Mouse (Mus musculus) mature B cell (primary cell): ENCODE results near the gene Krtap4-1.

ENCODE experiments used
- in situ Hi-C: fragments of 300-500 bp; cut with MboI; formaldehyde crosslinking; loops from 2 replicates; pipeline ENCODE4 v1.14.3; 2019

Gene Krtap4-1

DNA sequence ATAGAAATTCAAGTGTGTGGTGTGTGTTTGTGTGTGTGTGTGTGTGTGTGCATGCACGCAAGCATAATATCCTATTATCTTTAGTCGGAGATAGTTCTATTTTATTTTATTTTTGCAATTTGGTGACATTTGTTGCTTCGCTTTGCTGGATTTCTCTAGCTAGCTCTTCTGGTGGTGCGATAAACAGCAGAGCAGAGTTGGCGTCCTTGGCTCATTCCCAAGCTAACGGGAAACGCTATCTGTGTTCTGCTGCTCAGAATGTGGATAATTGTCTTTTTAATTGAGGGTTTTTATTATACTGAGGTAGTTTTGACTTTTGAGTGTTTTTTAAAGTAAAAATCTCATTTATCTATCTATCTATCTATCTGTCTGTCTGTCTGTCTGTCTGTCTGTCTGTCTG, 42.9 kb downstream of the Krtap4-1 start:
- in situ Hi-C loops, result no loop called here

GRCm38 (mm10) chr11:99583245-99583704, 44.8 kb downstream of the Krtap4-1 start, which contains the start of gene Krtap1-4:
TSS of gene Krtap1-4 (minus strand) at chr11:99583654.
- in situ Hi-C loops, result no loop called here

DNA sequence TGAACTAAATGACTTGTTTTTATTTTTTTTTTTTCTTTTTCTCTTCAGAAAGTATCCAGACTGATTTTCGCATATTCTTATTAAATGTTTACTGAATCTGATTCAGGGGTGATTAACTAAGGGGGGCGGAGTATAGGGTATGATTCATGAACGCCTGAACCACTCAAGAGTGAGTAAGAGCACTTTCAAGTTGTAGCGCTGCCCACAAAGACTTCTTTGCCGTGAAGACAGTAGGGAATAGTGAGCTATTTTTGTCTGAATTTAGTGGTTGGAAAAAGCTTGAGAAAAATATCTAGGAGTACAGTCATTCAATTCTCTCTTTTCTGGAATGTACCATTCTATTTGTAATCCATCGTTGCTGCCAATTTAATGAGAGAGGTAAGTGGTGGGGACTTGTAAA, 46.5 kb downstream of the Krtap4-1 start:
- in situ Hi-C loops, result no loop called here

DNA sequence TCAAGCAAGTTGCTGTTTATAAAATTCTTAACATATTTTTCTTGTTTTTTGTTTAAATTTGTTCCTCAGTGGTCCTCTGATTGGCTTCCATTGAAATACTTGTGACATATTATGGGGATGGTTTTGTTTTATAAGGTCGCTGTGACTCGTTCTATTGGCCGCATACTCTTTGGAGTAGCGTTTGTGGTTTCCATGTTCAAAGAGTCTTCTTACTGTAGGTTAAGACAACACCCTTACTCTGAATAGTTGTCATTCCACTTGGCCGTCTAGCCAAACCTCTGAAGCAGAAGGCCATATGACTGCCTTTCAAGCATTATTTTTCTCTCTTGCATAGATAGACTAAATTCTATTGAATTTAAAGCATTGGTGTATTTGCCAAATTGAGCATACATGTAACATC, 47.0 kb downstream of the Krtap4-1 start:
- in situ Hi-C loops, result no loop called here

DNA sequence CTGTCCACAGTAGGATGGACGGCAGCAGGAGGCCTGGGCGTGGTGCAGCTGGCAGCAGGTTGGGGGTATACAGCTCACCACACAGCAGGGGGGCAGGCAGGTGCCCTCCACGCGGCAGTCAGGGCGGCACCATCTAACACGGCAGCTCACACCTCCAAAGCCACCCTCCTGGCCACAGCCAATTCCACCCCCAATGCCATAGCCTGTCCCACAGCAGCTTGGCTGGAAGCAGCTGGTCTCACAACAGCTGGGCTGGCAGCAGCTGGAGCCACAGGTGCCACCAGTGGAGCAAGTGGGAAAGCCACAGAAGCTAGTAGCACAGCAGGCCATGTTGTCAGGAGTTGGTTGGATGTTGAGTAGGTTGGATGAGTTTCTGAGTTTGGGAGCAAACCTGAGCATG, 47.4 kb downstream of the Krtap4-1 start, which contains the start of gene Krtap1-5:
Krtap1-5 (minus strand) TSS at position 381 of the 400 bp plus-strand sequence.
- in situ Hi-C loops, result no loop called here
